Mouse (Mus musculus) bone marrow macrophage, adult 2 months (primary cell): ENCODE results near the gene Prune1.

Source experiments
- CTCF ChIP-seq: IDR thresholded peaks from 2 replicates; pipeline ENCODE4 v1.5.1; 2012; ENCODE audit warnings: low read depth, mild to moderate bottlenecking, low read length, moderate library complexity
- POLR2A ChIP-seq: IDR thresholded peaks from 2 replicates; pipeline ENCODE4 v1.6.1; 2012; ENCODE audit warnings: mild to moderate bottlenecking, low read depth, low read length, borderline replicate concordance

GRCm38 (mm10) chr3:95261975-95262374, 19.9 kb downstream of the Prune1 start:
- TF ChIP-seq POLR2A (no peak), CTCF (no peak)
